Mouse (Mus musculus) liver, embryonic 13.5 days (tissue): ENCODE measurements at regions not wholly inside any gene's neighbourhood (a gene's known extent, or its start where the extent isn't known, plus 50 kb on each side); places are given as distances from the start of the nearest gene placed in this dataset.

Experiments used
- ATAC-seq: fragments of 200-750 bp; cut with Nextera tagmentation; 2 replicates; pipeline ENCODE4 v1.8.0; 2017; ENCODE audit warnings: low read depth, mild to moderate bottlenecking, moderate number of reproducible peaks, moderate library complexity
- DNase-seq: peaks from one replicate; pipeline ENCODE4 v3.0.0; 2022
- H3K27ac ChIP-seq: fragments of 300-500 bp; sonication (generic); 2 replicates; pipeline ENCODE4 v1.5.1; 2015; ENCODE audit warnings: moderate library complexity, mild to moderate bottlenecking, inconsistent platforms
- H3K27me3 ChIP-seq: fragments of 300-500 bp; sonication (generic); 2 replicates; pipeline ENCODE4 v1.6.1; 2015; ENCODE audit warnings: mild to moderate bottlenecking, inconsistent platforms
- H3K36me3 ChIP-seq: fragments of 300-500 bp; sonication (generic); 2 replicates; pipeline ENCODE4 v1.6.1; 2015; ENCODE audit warnings: mild to moderate bottlenecking, inconsistent platforms
- H3K4me1 ChIP-seq: fragments of 300-500 bp; sonication (generic); replicated peaks from 2 replicates; pipeline ENCODE4 v1.6.1; 2015; ENCODE audit warnings: inconsistent platforms
- H3K4me2 ChIP-seq: fragments of 300-500 bp; sonication (generic); 2 replicates; pipeline ENCODE4 v1.6.1; 2015; ENCODE audit warnings: inconsistent platforms, mild to moderate bottlenecking, moderate library complexity
- H3K4me3 ChIP-seq: fragments of 300-500 bp; sonication (generic); replicated peaks from 2 replicates; pipeline ENCODE4 v1.5.1; 2015; ENCODE audit warnings: mild to moderate bottlenecking, inconsistent platforms
- H3K9ac ChIP-seq: fragments of 300-500 bp; sonication (generic); 2 replicates; pipeline ENCODE4 v1.6.1; 2015; ENCODE audit warnings: mild to moderate bottlenecking, inconsistent platforms
- H3K9me3 ChIP-seq: fragments of 300-500 bp; sonication (generic); replicated peaks from 2 replicates; pipeline ENCODE4 v1.6.1; 2016; ENCODE audit warnings: inconsistent platforms
- WGBS: fragments of 180-500 bp; shearing (Covaris S2); methylation state at CpG from one replicate; pipeline ENCODE4 v1.1.7; 2015; ENCODE audit not compliant: insufficient replicate concordance; 5-methylcytosine and 5-hydroxymethylcytosine counted together

GRCm38 (mm10) chr5:18080761-18081160, 118.4 kb downstream of the Gnat3 start:
- ATAC-seq (no peak), DNase-seq (no peak)
- Histone ChIP-seq H3K4me1 (no peaks in the 10 kb centered on the region), H3K9me3 (no peaks in the 10 kb centered on the region), H3K27me3 (no peaks in the 10 kb centered on the region), H3K4me2 (no peak overlapping the region), H3K9ac (no peak overlapping the region), H3K27ac (no peak overlapping the region), H3K36me3 (no peaks in the 10 kb centered on the region), H3K4me3 (no peak overlapping the region)

DNA sequence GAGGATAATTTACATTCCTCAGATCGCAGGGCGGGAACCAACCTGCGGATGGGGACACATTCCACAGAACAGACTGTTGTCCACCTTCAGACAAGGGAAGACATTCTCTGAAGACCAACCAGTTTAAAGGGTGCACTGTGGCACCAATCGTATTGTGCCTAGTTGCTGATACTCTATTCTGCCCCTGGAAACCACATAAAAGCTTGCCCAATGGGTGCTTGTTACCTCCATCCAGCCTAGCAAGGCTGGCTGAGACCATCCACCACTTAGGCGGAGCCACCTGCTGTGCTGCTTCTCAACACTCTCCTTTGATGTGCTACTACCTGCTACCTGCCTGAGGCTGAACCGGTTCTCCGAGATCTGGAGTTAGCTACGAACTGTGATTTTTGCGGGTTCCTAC, 119.9 kb downstream of the Gnat3 start:
- WGBS, result 53% methylated on average over 9 of the region's 9 CpGs
- H3K4me1 ChIP-seq, result no peaks in the 10 kb centered on the region
- H3K4me3 ChIP-seq, result no peak overlapping the region
- no peak for DNase-seq
- H3K9me3 ChIP-seq, result no peaks in the 10 kb centered on the region
- no peak for ATAC-seq
- H3K4me2 ChIP-seq, result no peak overlapping the region
- H3K36me3 ChIP-seq, result no peaks in the 10 kb centered on the region
- H3K9ac ChIP-seq, result no peak overlapping the region
- no peaks in the 10 kb centered on the region for H3K27me3 ChIP-seq
- no peak overlapping the region for H3K27ac ChIP-seq

DNA sequence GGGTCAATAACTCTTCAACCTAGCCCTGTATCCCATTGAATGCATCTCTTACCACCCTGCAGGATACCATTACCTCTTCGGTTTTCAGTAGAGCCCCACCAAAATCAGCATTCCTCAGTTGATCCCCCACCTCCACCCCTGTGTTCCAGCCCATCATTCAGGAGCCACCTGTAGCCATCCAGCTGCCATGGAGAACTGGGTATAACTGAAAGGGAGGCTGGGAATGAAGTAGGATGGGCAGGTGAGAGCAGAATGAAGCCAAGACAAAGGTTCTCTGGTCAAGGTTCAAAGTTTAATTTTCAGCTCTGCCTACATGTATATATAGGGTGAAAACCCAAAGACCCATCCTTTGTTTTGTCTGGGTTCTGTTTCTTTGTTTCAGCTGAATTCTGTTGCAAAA, 121.4 kb downstream of the Gnat3 start:
- Histone ChIP-seq H3K4me2 (no peak overlapping the region), H3K27ac (no peak overlapping the region), H3K4me1 (no peaks in the 10 kb centered on the region), H3K4me3 (no peak overlapping the region), H3K9ac (no peak overlapping the region), H3K27me3 (no peaks in the 10 kb centered on the region), H3K9me3 (no peaks in the 10 kb centered on the region), H3K36me3 (no peaks in the 10 kb centered on the region)
- 62% methylated on average over 1 of the region's 1 CpGs for WGBS
- DNase-seq, result no peak
- ATAC-seq, result no peak

- Histone ChIP-seq H3K4me1 (no peaks in the 10 kb centered on the region), H3K27ac (no peak overlapping the region), H3K9me3 (no peaks in the 10 kb centered on the region), H3K4me2 (no peak overlapping the region), H3K27me3 (no peaks in the 10 kb centered on the region), H3K36me3 (no peaks in the 10 kb centered on the region), H3K4me3 (no peak overlapping the region), H3K9ac (no peak overlapping the region)
- WGBS, result 70% methylated on average over 2 of the region's 2 CpGs
- DNase-seq (no peak), ATAC-seq (no peak)
Measured at GRCm38 (mm10) chr5:18085456-18085855, 123.1 kb downstream of the Gnat3 start.

DNA sequence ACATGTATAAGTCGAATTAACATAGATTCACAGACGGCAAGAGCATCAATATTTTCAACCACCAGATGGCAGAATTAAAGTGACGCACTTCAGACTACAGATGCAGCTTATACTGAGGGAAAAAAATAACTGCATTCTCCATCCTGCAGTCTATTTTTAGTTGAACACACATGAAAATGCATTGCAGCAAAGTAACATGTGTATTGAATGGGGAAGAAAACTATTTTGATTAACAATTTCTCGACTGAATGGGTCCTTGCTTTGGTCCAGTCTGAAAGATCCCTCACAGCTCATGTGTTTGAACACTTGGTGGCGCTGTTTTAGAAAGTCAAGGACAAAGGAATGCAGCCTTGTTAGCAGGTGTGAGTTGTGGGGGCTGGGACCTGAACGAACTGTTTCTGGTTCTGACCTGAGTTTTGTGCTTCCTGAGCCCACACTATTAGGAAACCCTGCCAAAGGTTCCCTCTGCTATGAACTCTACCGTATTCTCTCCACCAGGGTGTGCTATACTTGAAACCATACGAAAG, 125.6 kb downstream of the Gnat3 start:
- H3K9me3 ChIP-seq, result no peaks in the 10 kb centered on the region
- no peak overlapping the region for H3K9ac ChIP-seq
- DNase-seq (peak; percentile 4), ATAC-seq (no peak; the same call in 1 of the 2 replicates)
- no peaks in the 10 kb centered on the region for H3K4me1 ChIP-seq
- WGBS, result 25% methylated on average over 8 of the region's 8 CpGs
- H3K36me3 ChIP-seq, result no peaks in the 10 kb centered on the region
- no peaks in the 10 kb centered on the region for H3K27me3 ChIP-seq
- H3K4me2 ChIP-seq, result no peak overlapping the region
- H3K27ac ChIP-seq, result no peak overlapping the region
- H3K4me3 ChIP-seq, result no peak overlapping the region

DNA sequence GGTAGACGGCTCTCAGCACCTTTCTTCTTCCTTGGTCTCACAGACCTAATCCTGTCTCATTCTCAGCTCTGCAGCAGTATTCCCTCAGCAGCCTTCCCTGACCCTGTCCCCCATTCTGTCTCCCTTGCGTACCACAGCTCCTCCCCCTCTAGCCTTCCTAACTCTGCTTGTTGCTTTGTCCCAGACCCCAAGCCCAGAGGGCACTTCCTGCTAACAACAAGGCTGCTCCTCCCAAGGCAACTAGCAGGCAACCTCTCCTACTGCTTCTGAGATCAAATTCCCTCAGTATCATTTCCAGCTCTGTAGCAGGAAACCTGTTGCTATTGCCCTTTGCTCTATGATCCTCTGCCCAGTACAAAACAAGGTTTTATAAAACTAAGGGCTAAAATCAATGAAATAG, 127.6 kb downstream of the Gnat3 start:
- H3K27me3 ChIP-seq, result no peaks in the 10 kb centered on the region
- no peak for ATAC-seq
- no peak overlapping the region for H3K4me3 ChIP-seq
- WGBS, result 34% methylated on average over 2 of the region's 2 CpGs
- no peak overlapping the region for H3K27ac ChIP-seq
- no peak overlapping the region for H3K4me2 ChIP-seq
- H3K36me3 ChIP-seq, result no peaks in the 10 kb centered on the region
- H3K9ac ChIP-seq, result no peak overlapping the region
- H3K9me3 ChIP-seq, result no peaks in the 10 kb centered on the region
- no peak for DNase-seq
- H3K4me1 ChIP-seq, result no peaks in the 10 kb centered on the region

- H3K4me3 ChIP-seq, result no peak overlapping the region
- no peak for DNase-seq
- H3K27ac ChIP-seq, result no peak overlapping the region
- no peaks in the 10 kb centered on the region for H3K4me1 ChIP-seq
- H3K4me2 ChIP-seq, result no peak overlapping the region
- H3K9me3 ChIP-seq, result no peaks in the 10 kb centered on the region
- no peaks in the 10 kb centered on the region for H3K27me3 ChIP-seq
- 34% methylated on average over 3 of the region's 3 CpGs for WGBS
- no peak overlapping the region for H3K9ac ChIP-seq
- no peaks in the 10 kb centered on the region for H3K36me3 ChIP-seq
- no peak for ATAC-seq
Measured at GRCm38 (mm10) chr5:18114905-18115689, 152.7 kb downstream of the Gnat3 start.

- H3K4me3 ChIP-seq, result no peak overlapping the region
- H3K27me3 ChIP-seq, result no peaks in the 10 kb centered on the region
- H3K9me3 ChIP-seq, result no peaks in the 10 kb centered on the region
- no peak overlapping the region for H3K4me2 ChIP-seq
- no peak for DNase-seq
- WGBS, result 53% methylated on average over 7 of the region's 7 CpGs
- no peak overlapping the region for H3K27ac ChIP-seq
- H3K9ac ChIP-seq, result no peak overlapping the region
- H3K36me3 ChIP-seq, result no peaks in the 10 kb centered on the region
- no peak for ATAC-seq
- H3K4me1 ChIP-seq, result no peaks in the 10 kb centered on the region
Measured at GRCm38 (mm10) chr5:18135794-18136678, 173.7 kb downstream of the Gnat3 start.

DNA sequence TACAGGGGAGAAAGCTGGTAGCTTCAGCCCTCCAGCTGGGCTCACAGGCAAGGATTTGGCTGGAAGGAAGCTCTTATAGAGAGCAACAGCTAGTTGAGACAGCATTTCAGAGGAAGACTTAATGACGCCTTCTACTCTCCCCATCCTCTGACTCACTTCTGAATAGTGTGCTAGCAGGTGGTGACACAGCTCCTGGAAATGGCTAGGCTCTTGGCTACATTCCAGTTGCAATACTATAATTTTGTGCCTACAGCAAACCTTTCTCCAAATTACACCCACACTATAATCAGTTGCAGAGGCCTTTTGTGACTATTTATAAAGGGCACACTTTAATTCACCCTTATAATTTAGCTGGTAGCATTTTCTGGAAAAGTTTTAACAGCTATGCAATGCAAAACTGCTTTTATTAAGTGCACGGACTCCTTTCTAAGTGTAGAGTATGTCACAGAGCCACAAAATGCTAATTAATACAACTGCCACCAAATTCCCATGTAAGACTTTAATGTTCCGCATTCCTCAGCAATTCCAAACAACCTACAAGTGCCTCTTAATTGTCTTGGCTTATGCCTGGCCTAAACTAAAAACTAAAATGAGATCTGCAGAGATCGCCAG, 175.2 kb downstream of the Gnat3 start:
- no peaks in the 10 kb centered on the region for H3K27me3 ChIP-seq
- H3K4me2 ChIP-seq, result no peak overlapping the region
- 54% methylated on average over 4 of the region's 4 CpGs for WGBS
- DNase-seq, result no peak
- H3K4me3 ChIP-seq, result no peak overlapping the region
- H3K9me3 ChIP-seq, result no peaks in the 10 kb centered on the region
- no peak overlapping the region for H3K27ac ChIP-seq
- H3K4me1 ChIP-seq, result no peaks in the 10 kb centered on the region
- no peaks in the 10 kb centered on the region for H3K36me3 ChIP-seq
- no peak for ATAC-seq
- H3K9ac ChIP-seq, result no peak overlapping the region

DNA sequence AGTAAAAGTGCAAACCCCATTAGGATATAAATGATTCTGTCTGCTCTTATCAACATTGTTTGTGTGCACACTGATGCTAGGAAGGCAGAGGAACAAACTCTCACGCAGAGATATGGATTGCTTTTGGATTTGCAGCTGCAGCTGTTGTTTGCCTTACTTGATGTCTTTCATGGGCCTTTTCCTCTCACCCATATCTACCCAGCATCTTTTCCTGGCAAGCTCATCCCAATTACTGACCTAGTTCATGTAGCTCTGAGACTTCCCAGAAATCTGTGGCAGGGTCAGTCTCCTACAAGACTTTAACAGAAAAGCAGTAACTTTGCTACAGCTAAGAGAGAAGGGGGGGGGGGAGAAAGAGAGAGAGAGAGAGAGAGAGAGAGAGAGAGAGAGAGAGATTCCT, 189.9 kb downstream of the Gnat3 start:
- ATAC-seq (no peak), DNase-seq (no peak)
- Histone ChIP-seq H3K27me3 (no peaks in the 10 kb centered on the region), H3K27ac (no peak overlapping the region), H3K36me3 (no peaks in the 10 kb centered on the region), H3K9ac (no peak overlapping the region), H3K4me3 (no peak overlapping the region), H3K4me2 (no peak overlapping the region), H3K9me3 (no peaks in the 10 kb centered on the region), H3K4me1 (no peaks in the 10 kb centered on the region)
- WGBS, result 30% methylated on average over 1 of the region's 1 CpGs

DNA sequence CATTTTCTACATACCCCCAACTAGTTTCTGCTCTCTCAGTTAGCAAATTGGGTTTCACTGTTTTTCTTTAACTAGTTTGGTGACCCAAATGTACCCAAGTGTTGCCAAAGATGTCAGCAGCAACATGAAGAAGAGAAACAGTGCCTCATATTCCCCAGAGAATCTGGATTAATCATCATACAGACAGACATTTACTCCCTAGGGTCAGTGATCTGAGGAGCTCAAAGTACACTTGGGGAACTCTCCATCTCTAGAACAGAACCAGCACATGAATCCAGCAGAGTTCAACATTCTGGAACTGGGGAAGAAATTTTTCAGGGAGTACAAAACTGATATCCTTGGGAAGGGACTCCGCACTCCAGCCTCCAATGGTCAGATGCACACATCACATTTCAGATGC, 191.4 kb downstream of the Gnat3 start:
- 77% methylated on average over 1 of the region's 1 CpGs for WGBS
- Histone ChIP-seq H3K27ac (no peak overlapping the region), H3K4me1 (no peaks in the 10 kb centered on the region), H3K4me2 (no peak overlapping the region), H3K4me3 (no peak overlapping the region), H3K9me3 (no peaks in the 10 kb centered on the region), H3K36me3 (no peaks in the 10 kb centered on the region), H3K9ac (no peak overlapping the region), H3K27me3 (no peaks in the 10 kb centered on the region)
- ATAC-seq, result no peak
- no peak for DNase-seq
